25 mouse cellular contexts compared by ENCODE assay signal in genomic region chr11:96505841-96506240, GRCm38 (mm10). TPM values are rescaled to one million over a fixed set of nuclear protein-coding genes. Genes with fewer than 3 reads are reported as not detected.
A peak's percentile ranks its signal among the peaks of the same experiment; 100 is the strongest.
DNase-seq lines count a peak whose midpoint lies in the region; ATAC-seq and TF ChIP-seq lines count a peak whose summit lies in the region.
"Had no signal": no experiment of that assay in that cellular context is flagged by ENCODE, and none has a peak within 500 bp of the region (broad histone marks: within the 10 kb centered on the region; RNA-seq: fewer than 3 reads in every experiment).

No protein-coding gene starts in this region.

- intact Hi-C loops in gastrocnemius, postnatal 36 days (cut with DNase I), result no loop called here

- no peaks in the 10 kb centered on the region for H3K9me3 ChIP-seq in kidney, embryonic 14.5 days (ENCODE audit: control insufficient read depth, low read length)
- H3K9me3 ChIP-seq in lung, embryonic 16.5 days (ENCODE audit: control insufficient read depth, low read length), result no peaks in the 10 kb centered on the region
- H3K9me3 ChIP-seq: heart, embryonic 13.5 days; midbrain, embryonic 15.5 days had no signal

- no peak for TF ChIP-seq CTCF in lung, adult 2 months (IDR thresholded peaks at IDR 0.05; ENCODE audit: insufficient read depth, low read length)

- H3K4me1 ChIP-seq in kidney, embryonic 14.5 days (ENCODE audit: control insufficient read depth, insufficient read depth, low read length), result 0 out of 2 replicates have a peak, but pooled peaks cover 3% of the 10 kb centered on the region
- H3K4me1 ChIP-seq in lung, embryonic 16.5 days (replicated peaks; ENCODE audit: control insufficient read depth, insufficient read depth, low read length), result peaks cover 15% of the 10 kb centered on the region
- H3K4me1 ChIP-seq in lung, adult 2 months (ENCODE audit: control insufficient read depth, insufficient read depth, low read length), result no peaks in the 10 kb centered on the region; the same call in 1 of the 2 replicates
- H3K4me1 ChIP-seq: heart, embryonic 13.5 days; midbrain, embryonic 15.5 days had no signal

- no peak overlapping the region for H3K4me3 ChIP-seq in kidney, embryonic 14.5 days (ENCODE audit: low read length)
- no peak overlapping the region for H3K4me3 ChIP-seq in lung, embryonic 16.5 days (ENCODE audit: low read length)
- no peak overlapping the region for H3K4me3 ChIP-seq in lung, adult 2 months (replicated peaks; ENCODE audit: extremely low read depth, low read depth, low read length)
- H3K4me3 ChIP-seq: gastrocnemius, adult 2 months; heart, embryonic 13.5 days; megakaryocyte, embryonic 14.5 days; midbrain, embryonic 15.5 days; myocyte had no signal

- H3K36me3 ChIP-seq in kidney, embryonic 14.5 days (ENCODE audit: control insufficient read depth, insufficient read depth, low read length), result no peaks in the 10 kb centered on the region
- H3K36me3 ChIP-seq in lung, embryonic 16.5 days (ENCODE audit: control insufficient read depth, insufficient read depth, low read length), result no peaks in the 10 kb centered on the region
- H3K36me3 ChIP-seq in splenic B cell, adult 2 months (ENCODE audit: control insufficient read depth, insufficient read depth, low read length, poor library complexity, severe bottlenecking), result no peaks in the 10 kb centered on the region
- H3K36me3 ChIP-seq: heart, embryonic 13.5 days; midbrain, embryonic 15.5 days had no signal

- no peaks in the 10 kb centered on the region for H3K27me3 ChIP-seq in kidney, embryonic 14.5 days (ENCODE audit: control insufficient read depth, insufficient read depth, low read length)
- no peaks in the 10 kb centered on the region for H3K27me3 ChIP-seq in lung, embryonic 16.5 days (ENCODE audit: control insufficient read depth, insufficient read depth, low read depth, low read length)
- no peaks in the 10 kb centered on the region for H3K27me3 ChIP-seq in splenic B cell, adult 2 months (ENCODE audit: control insufficient read depth, insufficient read depth, low read length, poor library complexity, severe bottlenecking)
- H3K27me3 ChIP-seq: midbrain, embryonic 15.5 days had no signal

- no peak for TF ChIP-seq POLR2A in lung, adult 2 months (IDR thresholded peaks at IDR 0.05; ENCODE audit: borderline replicate concordance, extremely low read depth, low read depth, low read length)

- H3K4me2 ChIP-seq in kidney, embryonic 14.5 days (replicated peaks; ENCODE audit: low read depth, low read length), result no peak overlapping the region
- no peak overlapping the region for H3K4me2 ChIP-seq in lung, embryonic 16.5 days (ENCODE audit: low read depth, low read length)
- H3K4me2 ChIP-seq: heart, embryonic 13.5 days; hindbrain, embryonic 14.5 days; midbrain, embryonic 15.5 days had no signal

- ATAC-seq in kidney, embryonic 14.5 days (ENCODE audit: low FRiP score, low TSS enrichment), result peak; percentile 43; the same call in 1 of the 2 replicates
- ATAC-seq in lung, embryonic 16.5 days (ENCODE audit: low read depth), result 0 out of 2 replicates have a peak, but pooled peaks have one; percentile 39
- ATAC-seq: intestine, embryonic 16.5 days; midbrain, embryonic 15.5 days had no signal

- no peak overlapping the region for H3K9ac ChIP-seq in kidney, embryonic 14.5 days (ENCODE audit: low read depth, low read length)
- H3K9ac ChIP-seq in lung, embryonic 16.5 days (ENCODE audit: low read length), result no peak overlapping the region
- H3K9ac ChIP-seq: heart, embryonic 13.5 days; hindbrain, embryonic 14.5 days; midbrain, embryonic 15.5 days had no signal

- H3K27ac ChIP-seq in kidney, embryonic 14.5 days (ENCODE audit: low read depth, low read length), result no peak overlapping the region
- no peak overlapping the region; the same call in 1 of the 2 replicates for H3K27ac ChIP-seq in lung, embryonic 16.5 days (ENCODE audit: low read length)
- H3K27ac ChIP-seq: gastrocnemius, adult 2 months; heart, embryonic 13.5 days; hindbrain, embryonic 14.5 days; midbrain, embryonic 15.5 days had no signal

- WGBS in kidney, embryonic 14.5 days, result 79% methylated on average over 5 of the region's 5 CpGs
- 46% methylated on average over 5 of the region's 5 CpGs for WGBS in lung, embryonic 16.5 days
- 52% methylated on average over 5 of the region's 5 CpGs for WGBS in lung, adult 2 months

- no peak for DNase-seq in kidney, adult 9 months
- no peak for DNase-seq in lung, adult 2 months
- DNase-seq in T-cell, adult 2 months (ENCODE audit: low spot score), result peak; percentile 26
- DNase-seq in splenic B cell, adult 2 months (ENCODE audit: low read depth, low spot score), result peak; percentile 7
- no peak for DNase-seq in gastrocnemius, postnatal 36 days
- no peak for DNase-seq in frontal cortex, postnatal 36 days (ENCODE audit: low spot score in 2 of 2)
- DNase-seq: adrenal gland, adult 8-10 months; cerebellum, postnatal 10 days; embryo, embryonic 11 days; gastrocnemius, adult 2 months; heart, adult 11 months; heart, postnatal 36 days; kidney, postnatal 25 days; left cerebral cortex, postnatal 4 days; lung, postnatal 10 days; right cerebral cortex, postnatal 14 days; spleen, adult 18-20 months had no signal

RNA-seq across cellular contexts. Expression of gene Skap1, which starts 41.4 kb away (rescaled TPM):
- 13.8 and 15.2 TPM in 2 replicates for polyA plus RNA-seq in kidney, embryonic 14.5 days (2014; fragmentation: Nextera tagmentation; extraction: Ambion mirVana)
- 2.1 and 4.5 TPM in 2 replicates for polyA plus RNA-seq in lung, embryonic 16.5 days (2015; fragmentation: Nextera tagmentation; extraction: Ambion mirVana)
- 2.2 and 2.4 TPM in 2 replicates for polyA plus RNA-seq in lung, adult 2 months (2012; rRNA removed)
- total RNA-seq in gastrocnemius, postnatal 36 days (2021), result 1 to 10 TPM in 1 of 2 experiments, not detected in 1; 1.6 TPM
- total RNA-seq: gastrocnemius, adult 2 months had no signal

Comparison
In these comparisons a context has a peak if more than half of its experiments do, and no peak if none do; other contexts are left out.
1. DNase-seq: peak in T-cell, adult 2 months (single experiment) and splenic B cell, adult 2 months (single experiment); none in kidney, adult 9 months (single experiment), lung, adult 2 months (single experiment), gastrocnemius, postnatal 36 days (0 of 2) and frontal cortex, postnatal 36 days (0 of 2).